Mouse (Mus musculus) embryo, embryonic 11 days (tissue): ENCODE results near the gene Olfr1014.

ENCODE experiments used
- DNase-seq: peaks from one replicate; pipeline ENCODE4 v3.0.0-alpha.2; 2015

Gene Olfr1014

GRCm38 (mm10) chr2:85772413-85772812, at the start of gene Olfr1014:
Gene Olfr1014 (plus strand): TSS chr2:85772713.
- DNase-seq: no peak

DNA sequence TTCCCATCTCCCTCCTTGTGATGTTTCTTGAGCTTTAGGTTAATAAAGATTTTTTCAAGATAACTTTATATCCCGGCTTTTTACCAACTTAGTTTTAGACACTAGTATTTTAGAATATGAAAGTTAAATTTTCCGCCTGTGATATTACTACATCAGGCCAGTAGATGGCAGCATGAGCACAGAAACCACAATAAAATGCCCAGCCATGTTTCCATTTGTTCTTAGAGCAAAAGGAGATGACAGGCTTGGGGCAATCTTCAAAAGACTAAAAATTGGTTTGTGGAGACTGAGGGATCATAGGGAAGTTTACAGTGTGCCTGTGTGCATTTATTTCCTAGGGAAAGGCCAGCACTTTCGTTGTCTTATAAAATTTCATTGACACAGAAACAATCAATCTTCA, 46.7 kb upstream of the Olfr1014 start:
- peak; percentile 56 for DNase-seq

GRCm38 (mm10) chr2:85753822-85754221, 18.7 kb upstream of the Olfr1014 start:
- no peak for DNase-seq

DNA sequence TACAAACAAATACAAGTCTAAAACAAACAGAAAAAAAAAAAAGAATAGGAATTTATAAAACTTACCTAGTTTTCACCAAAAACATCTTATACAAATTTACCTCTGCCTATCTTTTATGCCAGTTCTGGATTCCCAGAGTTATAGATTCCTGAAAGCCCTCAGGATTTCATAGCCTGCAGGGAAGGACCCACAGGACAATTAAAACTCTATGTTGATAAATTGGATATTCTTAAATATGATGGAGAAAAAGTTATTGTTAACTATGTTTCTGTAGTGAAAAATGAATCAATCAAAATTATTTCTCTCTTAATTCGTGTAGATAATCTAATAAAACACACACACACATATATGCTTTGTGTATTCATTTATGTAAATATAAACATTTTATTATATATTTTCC, 9.8 kb upstream of the Olfr1014 start, which contains the start of gene Olfr1012:
Olfr1012 (minus strand) TSS at position 101 of the 400 bp plus-strand sequence.
- DNase-seq: no peak

DNA sequence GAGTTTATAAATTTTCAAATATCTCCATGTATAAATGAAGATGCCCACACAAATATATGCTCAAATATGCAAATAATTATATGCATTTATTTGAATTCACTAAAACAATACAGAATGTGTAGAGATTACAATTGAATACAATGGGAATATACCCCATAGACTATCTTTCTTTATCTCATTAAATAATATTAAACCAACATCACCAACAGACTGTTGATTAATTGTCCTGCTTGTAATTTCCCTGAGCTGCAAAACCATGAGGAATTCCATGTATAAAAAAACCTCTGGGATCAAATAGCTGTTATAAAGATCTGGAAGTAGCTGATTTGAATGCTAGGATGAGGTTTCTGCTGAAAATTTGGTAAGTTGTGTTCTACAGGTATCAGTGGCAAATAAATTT, 5.7 kb upstream of the Olfr1014 start, which contains the start of gene Olfr1013:
Olfr1013 (plus strand) TSS at position 301 of the 400 bp plus-strand sequence.
- no peak for DNase-seq

DNA sequence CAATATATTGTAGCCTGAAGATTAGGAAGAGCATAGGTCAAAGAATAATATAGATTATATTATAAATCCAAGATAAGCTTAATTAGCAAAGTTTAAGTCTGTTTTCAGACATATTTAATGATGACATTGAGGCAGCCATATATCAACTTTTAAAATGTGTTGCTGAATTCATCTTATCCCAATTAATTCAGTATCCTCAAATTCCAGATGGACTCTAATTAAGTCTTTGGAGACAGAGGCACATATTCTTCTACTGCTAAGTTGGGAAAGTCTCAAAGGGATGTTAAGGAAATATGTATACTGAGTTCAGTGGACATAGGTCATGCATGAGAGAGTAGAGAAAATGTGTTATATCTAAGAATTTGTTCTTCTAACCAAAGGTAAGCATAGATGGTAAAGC, 9.2 kb downstream of the Olfr1014 start, which contains the start of gene Olfr1015:
Olfr1015 (plus strand) TSS at position 301 of the 400 bp plus-strand sequence.
- DNase-seq: no peak

DNA sequence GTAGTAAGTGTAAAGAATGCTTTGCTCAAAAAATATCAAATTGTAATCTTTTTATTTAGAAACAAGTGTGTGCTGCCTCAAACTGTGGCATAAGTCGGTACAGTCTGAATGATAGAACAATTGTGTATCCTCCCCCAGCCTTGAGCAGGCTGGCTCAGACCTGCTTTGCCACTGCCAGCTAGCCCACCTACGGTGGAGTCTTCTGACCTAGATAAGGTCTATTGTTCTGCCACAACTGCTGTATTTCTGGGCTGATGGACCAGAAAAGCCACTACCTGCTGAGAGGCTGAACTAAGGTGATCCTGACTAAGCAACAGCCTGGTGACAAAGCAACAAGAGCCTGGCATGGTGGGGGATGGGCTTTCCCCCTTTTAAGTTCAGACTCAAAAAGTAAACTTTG, 19.8 kb downstream of the Olfr1014 start:
- no peak for DNase-seq

- DNase-seq: no peak
Measured at GRCm38 (mm10) chr2:85802444-85802843, 29.9 kb downstream of the Olfr1014 start, which contains the start of gene Olfr1016. Gene Olfr1016 (minus strand): TSS chr2:85802544.

DNA sequence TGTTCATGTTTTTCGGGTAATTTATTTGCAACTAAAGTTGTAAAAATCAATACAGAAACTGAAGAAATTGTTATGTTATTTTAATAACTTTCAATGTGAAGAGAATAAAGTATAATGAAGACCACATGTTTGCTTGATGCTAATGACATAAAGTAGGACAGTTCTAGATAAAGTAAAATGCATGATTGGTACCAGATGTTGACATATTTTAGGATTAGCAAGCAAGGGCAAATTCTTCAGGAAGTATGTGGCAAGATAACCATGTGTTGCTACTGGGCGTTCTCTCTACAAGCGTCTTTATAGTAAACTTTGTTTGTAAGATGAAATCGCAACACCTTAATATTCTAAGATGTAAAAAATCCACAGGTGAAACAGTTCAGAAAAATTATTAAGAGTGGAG, 32.0 kb downstream of the Olfr1014 start:
- DNase-seq: peak; percentile 29

GRCm38 (mm10) chr2:85818179-85818578, 45.7 kb downstream of the Olfr1014 start, which contains the start of gene Olfr1018:
Gene Olfr1018 (plus strand): TSS chr2:85818479.
- DNase-seq: no peak
